Mouse (Mus musculus): ENCODE measurements around the gene Frs2. TPM values are rescaled to one million over a fixed set of nuclear protein-coding genes. Genes with fewer than 3 reads are reported as not detected.
"Not testable (repeated sequence)": the region's sequence is repeated elsewhere in the genome, so short reads cannot be mapped to it uniquely, and the experiment has no call there.

Gene Frs2
- polyA plus RNA-seq, 2 experiments from 2014 or later, result 8.4 to 9.3 TPM

DNA sequence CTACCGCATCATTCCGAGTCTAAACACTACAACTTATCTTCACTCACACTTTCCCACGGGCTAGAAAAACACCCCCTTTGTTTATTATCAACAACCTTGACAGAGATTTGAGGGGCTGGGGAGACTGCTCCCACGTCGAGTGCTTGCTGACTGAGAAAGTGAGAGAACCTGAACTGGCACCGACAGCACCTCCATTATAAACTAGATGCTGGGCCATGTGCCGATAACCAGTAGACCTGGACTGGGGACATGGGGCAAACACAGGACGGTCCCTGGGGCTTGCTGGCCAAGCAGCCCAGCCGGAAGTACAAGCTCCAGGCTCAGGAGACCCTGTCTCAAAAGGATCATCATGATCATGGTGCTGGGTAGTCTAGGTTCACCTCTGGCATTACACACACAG, 1.9 kb downstream of the Frs2 start:
- no peak for ATAC-seq

GRCm38 (mm10) chr10:117145546-117146265, 2.6 kb downstream of the Frs2 start:
- no peak for ATAC-seq

DNA sequence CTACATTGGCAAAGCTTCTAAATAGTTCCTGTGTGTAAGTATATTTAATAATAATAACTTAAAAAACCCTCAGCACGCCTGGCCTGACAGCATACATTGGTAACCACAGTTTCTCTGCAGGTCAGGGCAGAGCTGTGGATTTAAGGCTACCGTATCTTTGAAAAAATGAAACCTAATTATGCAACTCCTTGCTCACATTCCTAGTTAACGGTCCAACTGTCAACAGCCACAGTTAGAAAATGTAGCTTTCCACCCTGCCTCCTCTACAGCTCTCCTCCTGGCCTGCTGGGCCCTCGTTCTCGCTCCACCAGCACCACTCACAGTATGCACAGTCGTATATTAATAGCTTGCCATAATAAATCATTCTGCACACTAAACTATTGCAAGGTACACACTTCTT, 3.7 kb downstream of the Frs2 start:
- no peak for ATAC-seq

- no peak for ATAC-seq
Measured at GRCm38 (mm10) chr10:117144071-117144470, 4.3 kb downstream of the Frs2 start.

DNA sequence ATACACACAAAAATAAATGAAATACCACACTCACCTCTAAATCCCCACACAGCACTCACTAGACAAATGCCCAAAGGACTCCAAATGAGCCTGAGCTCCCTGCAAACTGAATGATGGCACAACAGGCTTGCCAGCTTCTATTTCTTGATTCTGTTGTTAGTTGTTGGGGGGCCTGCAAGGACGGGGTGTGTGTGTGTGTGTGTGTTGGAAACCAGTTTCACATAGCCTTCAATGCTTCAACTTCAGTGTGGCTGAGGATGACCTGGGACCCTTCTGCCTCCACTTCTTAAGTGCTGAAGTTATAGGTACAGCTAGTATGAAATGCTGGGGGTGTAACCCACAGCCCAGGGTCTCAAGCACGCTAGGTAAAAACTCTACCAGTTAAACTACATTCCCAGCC, 5.0 kb downstream of the Frs2 start:
- no peak for ATAC-seq

DNA sequence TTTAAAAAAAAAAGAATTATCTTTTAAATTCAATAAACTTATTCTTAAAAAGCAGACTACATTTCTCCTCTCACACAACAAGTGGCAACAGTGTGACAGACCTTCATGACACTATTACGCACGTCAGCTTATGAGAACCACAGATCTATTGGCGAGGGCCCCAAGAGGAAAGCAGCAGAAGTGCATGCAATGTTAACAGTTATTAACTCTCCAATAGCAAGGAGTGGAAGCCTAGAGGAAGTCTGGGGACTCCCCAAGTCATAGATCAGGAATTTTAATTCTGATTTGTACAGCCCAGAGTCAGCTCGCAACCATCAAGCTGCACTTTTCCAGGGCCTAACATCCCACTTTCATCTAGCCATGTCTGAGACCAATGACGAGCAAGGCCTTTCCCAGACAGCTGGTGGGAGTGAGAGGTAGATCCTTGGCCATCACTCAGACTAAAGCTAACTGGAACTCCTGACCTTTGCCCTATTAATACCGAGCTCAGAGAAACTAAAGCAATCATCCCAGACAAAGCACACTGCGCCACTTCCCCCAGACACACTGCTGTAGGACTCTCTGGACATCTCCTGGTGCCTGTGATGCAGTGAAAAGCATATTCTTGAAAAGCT, 6.3 kb downstream of the Frs2 start:
- peak; percentile 57 for ATAC-seq

DNA sequence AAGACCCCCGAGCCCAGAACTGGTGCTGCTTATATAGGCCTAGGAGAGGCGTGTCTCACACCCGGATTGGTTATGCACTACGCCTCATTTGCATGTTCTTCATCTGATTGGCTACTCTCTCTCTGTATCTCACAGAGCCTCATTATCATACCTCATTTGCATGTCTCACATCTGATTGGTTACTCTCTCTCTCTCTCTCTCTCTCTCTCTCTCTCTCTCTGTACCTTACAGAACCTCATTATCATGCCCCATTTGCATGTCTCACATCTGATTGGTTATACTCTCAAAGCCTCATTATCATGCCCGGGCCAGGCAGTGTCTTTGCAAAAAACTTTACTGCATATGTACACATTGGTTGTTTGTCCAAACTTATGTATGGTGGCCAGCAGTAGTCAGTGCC, 16.8 kb downstream of the Frs2 start:
- ATAC-seq, result not testable (repeated sequence)

- ATAC-seq, result no peak
Measured at GRCm38 (mm10) chr10:117130037-117130436, 18.3 kb downstream of the Frs2 start.

DNA sequence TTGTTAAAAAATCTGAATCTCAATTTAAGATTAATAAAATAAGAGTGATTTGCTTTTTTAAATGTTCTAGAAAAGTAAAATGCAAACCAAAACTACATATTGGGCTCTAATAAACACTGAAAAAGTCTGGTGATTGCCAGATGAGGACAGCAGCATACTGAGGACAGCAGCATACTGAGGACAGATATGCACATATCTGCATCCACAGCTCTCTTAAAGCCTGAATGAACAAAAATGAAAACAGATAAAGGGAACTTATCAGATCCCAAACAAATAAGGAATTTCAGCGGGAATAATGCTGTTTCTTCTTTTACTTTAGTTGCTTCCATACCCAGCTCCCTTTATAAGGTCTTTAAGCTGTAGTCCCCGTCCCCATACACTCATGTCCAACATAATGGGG, 19.6 kb downstream of the Frs2 start:
- no peak for ATAC-seq

- peak; percentile 71 for ATAC-seq
Measured at GRCm38 (mm10) chr10:117127480-117127879, 20.9 kb downstream of the Frs2 start.

- no peak for ATAC-seq
Measured at GRCm38 (mm10) chr10:117126719-117127118, 21.6 kb downstream of the Frs2 start.

GRCm38 (mm10) chr10:117126233-117126632, 22.1 kb downstream of the Frs2 start:
- no peak for ATAC-seq

DNA sequence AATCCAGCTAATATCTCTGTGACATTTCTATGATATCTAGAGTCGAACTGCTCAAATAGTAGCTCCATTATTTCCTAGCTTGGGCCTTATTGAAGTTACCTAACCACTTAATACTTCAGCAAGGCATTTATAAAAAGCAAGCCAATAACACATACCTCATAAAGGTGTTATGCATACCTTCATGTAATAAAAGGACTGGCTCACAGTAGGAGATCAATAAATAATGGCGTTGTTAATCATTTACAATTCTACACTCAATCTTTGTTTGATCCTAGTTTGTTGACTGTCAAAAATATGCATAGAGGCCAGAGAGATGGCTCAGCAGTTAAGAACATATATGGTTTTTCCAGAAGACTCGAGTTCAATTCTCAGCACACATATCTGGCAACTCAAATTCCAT, 26.9 kb downstream of the Frs2 start:
- ATAC-seq, result no peak

- ATAC-seq, result no peak
Measured at GRCm38 (mm10) chr10:117120051-117120666, 28.2 kb downstream of the Frs2 start.

GRCm38 (mm10) chr10:117119531-117119930, 28.8 kb downstream of the Frs2 start:
- ATAC-seq, result peak; percentile 35

DNA sequence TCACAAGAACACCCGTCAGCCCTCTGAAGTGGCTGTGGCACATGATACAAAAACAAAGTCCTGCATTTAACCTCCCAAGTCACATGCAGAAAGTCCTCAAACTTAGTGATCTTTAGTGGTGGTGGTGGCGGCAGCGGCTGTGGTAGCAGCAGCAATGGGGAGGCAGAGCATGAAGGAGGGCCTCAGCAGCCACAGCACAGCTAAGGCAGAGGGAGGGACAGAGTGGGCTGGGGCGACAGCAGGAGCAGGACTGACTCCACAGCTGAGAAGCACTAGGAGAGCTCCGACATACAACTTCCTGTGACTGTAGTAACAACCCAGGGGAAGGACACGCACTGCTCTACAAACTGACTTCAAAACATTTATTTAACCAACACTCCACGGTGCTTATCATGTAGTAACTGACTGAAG, 29.9 kb downstream of the Frs2 start:
- peak; percentile 81 for ATAC-seq

DNA sequence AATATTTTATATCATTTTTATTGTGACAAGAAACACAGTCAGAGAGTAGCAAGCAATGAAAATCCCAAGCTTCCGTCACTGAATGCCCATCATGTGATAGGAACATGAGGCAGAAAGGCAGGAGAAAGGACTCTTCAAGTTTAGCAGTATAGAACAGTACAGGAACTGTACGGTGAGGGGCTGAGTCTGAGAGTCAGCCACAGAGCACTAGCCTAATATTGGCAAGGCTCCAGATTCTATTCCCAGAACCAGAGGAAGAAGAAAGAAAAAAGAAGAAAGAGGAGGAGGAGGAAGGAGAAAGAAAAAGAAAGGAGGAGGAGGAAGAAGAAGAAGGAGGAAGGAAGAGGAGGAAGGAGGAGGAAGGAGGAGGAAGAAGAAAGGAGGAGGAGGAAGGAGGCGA, 32.7 kb downstream of the Frs2 start:
- no peak for ATAC-seq

DNA sequence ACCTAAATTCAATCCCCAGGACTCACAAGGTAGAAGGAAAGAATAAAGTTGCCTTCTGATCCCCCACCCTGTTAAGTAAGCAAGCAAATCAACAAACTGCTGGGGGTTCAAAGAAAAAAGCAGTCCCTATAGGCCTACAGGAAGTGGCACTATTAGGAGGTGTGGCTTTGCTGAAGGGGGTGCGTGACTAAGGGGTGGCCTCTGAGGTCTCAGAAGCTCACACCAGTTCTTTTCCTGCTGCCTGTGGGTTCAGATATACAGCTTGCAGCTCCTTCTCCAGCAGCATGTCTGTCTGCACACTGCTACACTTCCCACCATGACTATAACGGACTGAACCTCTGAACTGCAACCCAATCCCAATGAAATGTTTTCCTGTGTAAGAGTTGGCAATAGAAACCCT, 35.8 kb downstream of the Frs2 start:
- peak; percentile 91 for ATAC-seq

DNA sequence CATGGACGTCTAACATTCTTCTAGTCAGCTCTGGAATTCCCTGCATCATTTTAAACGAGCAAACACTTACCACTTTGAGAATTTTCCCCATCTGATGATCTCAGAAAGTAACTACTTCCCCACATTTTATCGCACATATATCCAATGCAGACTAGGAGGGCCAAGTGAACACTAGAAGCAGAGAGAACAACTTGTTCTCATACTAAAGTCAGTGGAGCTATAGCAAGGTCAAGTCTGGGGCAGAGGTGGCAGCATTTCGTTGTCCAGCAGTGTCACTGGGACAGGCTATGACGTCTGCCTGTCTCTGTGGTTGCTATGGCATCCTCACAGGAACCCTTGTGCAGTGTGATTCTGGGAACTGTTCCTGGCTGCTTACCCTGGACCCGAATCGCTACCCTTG, 36.9 kb downstream of the Frs2 start:
- ATAC-seq, result peak; percentile 22

DNA sequence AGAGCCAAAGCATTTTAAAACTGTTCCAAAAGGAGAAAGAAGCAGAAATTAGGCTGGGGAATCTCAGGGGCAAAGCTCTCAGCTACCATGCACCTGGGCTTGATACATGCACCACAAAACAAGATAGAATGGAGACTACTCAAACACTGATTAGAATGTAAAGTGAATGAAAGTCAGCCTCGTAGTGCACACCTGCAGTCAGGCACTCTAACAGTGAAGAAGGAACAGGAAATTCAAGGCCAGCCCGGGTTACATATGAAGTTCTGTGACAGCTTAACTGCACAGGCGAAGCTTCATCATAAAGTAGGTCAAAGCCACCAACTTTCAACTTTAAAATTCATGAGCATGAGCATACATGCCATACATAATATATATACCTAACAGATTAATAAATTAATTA, 38.1 kb downstream of the Frs2 start:
- ATAC-seq, result peak; percentile 13

DNA sequence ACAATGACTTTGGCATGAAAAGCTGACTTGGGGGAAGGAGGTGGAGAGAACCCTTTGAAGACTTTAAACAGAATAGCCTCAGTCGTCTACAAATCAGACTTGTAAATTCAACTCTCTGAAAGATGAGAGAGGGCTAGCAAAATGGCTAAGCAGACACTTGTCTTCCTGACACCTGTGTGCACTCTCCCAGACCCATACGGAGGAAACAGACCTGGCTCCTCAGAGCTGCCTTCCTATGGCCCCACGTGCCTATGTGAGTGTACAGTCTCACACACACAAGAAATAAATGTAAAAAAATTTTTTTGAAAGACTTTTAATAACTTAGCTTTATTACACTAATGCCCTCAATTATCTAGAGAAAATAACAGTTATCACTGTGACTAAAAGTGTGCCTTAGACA, 41.6 kb downstream of the Frs2 start:
- no peak for ATAC-seq

DNA sequence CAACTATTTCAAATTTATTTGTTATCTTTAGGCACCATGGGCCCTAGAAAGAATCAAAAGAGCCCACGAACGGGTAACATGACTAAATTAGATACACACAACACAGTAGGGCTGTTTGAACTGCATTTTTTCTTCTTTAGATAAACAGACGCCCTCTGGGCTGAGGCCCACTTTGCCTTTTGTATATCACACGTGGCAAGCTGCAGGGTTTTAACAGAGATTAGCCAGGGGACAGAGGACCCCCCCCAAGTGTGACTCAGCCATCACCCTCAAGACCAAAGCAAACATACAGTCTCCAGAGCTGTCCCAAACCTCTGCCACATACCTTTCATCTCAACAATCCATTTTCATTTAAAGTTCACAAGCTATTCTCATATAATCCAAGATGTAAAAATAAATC, 42.1 kb downstream of the Frs2 start:
- ATAC-seq, result no peak

- ATAC-seq, result peak; percentile 18
Measured at GRCm38 (mm10) chr10:117105015-117105414, 43.3 kb downstream of the Frs2 start.
